Mouse (Mus musculus) E14TG2a.4 (cell line): ENCODE results near the gene Bcl7b.

Source experiments
- H3K27me3 ChIP-seq: 2 replicates; pipeline ENCODE4 v1.6.1; 2014; ENCODE audit warnings: low read length, control low read depth; ENCODE audit not compliant: insufficient read depth
- H3K36me3 ChIP-seq: 2 replicates; pipeline ENCODE4 v1.6.1; 2014; ENCODE audit warnings: low read length, control low read depth; ENCODE audit not compliant: insufficient read depth
- H3K4me1 ChIP-seq: replicated peaks from 2 replicates; pipeline ENCODE4 v1.6.1; 2014; ENCODE audit warnings: low read depth, low read length, control low read depth
- H3K4me3 ChIP-seq: replicated peaks from 2 replicates; pipeline ENCODE4 v1.5.1; 2014; ENCODE audit warnings: mild to moderate bottlenecking, low read length
- H3K9me3 ChIP-seq: 2 replicates; pipeline ENCODE4 v1.6.1; 2014; ENCODE audit warnings: low read length, control low read depth
- CTCF ChIP-seq: conservative IDR thresholded peaks from 2 replicates; pipeline ENCODE4 v1.5.1; 2014; ENCODE audit warnings: low read length
- NANOG ChIP-seq: IDR thresholded peaks from 2 replicates; pipeline ENCODE4 v1.6.1; 2014; ENCODE audit warnings: borderline replicate concordance, low read length, mixed read lengths
- POU5F1 ChIP-seq: IDR thresholded peaks from 2 replicates; pipeline ENCODE4 v1.6.1; 2014; ENCODE audit warnings: low read length, borderline replicate concordance

The Bcl7b gene

DNA sequence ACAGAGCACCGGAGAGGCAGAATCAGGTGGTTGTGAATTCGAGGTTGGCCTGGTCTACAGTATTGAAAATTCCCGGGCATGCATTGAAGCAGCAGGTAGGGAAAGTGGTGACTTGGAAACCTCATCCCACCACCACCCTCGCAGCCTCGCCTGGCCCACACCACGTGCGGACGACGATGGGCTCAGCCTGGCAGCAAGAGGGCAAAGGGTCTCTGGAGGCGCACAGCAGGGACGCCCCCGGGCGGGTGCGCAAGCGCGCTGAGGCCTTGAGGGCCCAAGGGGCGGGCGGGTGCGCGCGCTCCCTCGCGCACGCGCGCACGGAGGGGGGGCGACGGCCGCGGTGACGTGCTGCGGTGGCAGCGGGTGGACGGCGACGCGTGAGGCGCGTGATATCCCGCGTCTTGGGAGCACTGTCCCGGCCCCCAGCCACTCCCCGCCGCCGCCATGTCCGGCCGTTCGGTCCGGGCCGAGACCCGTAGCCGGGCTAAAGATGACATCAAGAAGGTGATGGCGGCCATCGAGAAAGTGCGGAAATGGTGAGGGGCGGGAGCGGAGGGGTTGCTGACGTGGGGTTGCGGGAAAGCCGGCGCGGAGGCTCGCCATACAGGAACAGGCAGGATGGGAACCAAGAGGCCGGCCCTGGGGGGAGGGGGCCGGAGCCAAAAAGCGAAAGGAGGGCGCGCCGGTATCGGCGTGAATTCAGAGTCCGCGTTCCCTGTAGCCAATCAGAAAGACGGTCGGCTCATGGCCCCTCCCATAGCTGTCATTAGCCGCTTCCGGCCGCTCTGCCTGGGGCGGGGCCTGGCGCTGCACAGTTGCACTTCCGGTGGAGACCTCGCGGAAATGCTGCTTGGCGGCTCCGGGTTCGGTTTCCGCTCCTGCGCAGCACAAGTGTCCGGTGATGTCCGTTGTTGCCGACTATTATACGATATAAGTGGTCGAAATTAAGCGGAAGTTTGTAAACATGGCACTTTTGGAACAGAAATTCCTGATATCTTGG lies at the start of gene Bcl7b:
Gene Bcl7b, plus strand, starts transcription at position 221 of the 1,000 bp plus-strand sequence.
- peak within 1 kb of the TSS; percentile 91 for H3K4me3 ChIP-seq
- no peaks in the 10 kb centered on the region for H3K27me3 ChIP-seq
- H3K36me3 ChIP-seq: peaks cover 45% of the 10 kb centered on the region
- peaks cover 67% of the 10 kb centered on the region for H3K4me1 ChIP-seq
- H3K9me3 ChIP-seq: no peaks in the 10 kb centered on the region
- TF ChIP-seq CTCF: no peak
- no peak for TF ChIP-seq NANOG
- TF ChIP-seq POU5F1: no peak

GRCm38 (mm10) chr5:135118589-135119081 lies 49.4 kb upstream of the Bcl7b start:
- 0 out of 2 replicates have a peak overlapping the region, but pooled peaks have one; percentile 29 for H3K4me3 ChIP-seq
- TF ChIP-seq POU5F1: no peak
- TF ChIP-seq NANOG: no peak
- TF ChIP-seq CTCF: peak; percentile 76
- no peaks in the 10 kb centered on the region for H3K9me3 ChIP-seq
- no peaks in the 10 kb centered on the region for H3K36me3 ChIP-seq
- H3K27me3 ChIP-seq: peaks cover 24% of the 10 kb centered on the region
- H3K4me1 ChIP-seq: peaks cover 51% of the 10 kb centered on the region

DNA sequence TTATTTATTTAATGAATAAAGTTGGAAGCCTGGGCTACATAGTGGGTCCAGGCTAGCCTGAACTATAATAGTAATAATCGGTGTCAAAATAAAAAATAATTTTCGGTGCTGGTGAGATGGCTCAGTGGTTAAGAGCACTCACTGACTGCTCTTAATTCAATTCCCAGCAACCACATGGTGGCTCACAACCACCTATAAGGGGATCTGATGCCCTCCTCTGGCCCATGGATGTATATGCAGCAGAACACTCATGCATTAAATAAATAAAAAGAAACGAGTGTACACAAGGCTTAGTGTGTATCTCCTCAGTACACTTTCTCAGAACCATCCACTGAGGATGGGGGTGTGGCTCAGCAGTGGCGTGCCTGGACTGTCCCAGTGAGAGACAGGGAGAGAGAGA lies 47.3 kb upstream of the Bcl7b start:
- no peaks in the 10 kb centered on the region for H3K36me3 ChIP-seq

GRCm38 (mm10) chr5:135126121-135126520 lies 42.0 kb upstream of the Bcl7b start:
- TF ChIP-seq CTCF: no peak
- TF ChIP-seq NANOG: no peak
- no peak for TF ChIP-seq POU5F1

More for the DNA sequence above, 47.3 kb upstream of the Bcl7b start:
- Histone ChIP-seq H3K9me3 (no peaks in the 10 kb centered on the region), H3K4me1 (peaks cover 37% of the 10 kb centered on the region), H3K4me3 (no peak overlapping the region), H3K27me3 (peaks cover 26% of the 10 kb centered on the region)
- TF ChIP-seq POU5F1: no peak
- peak; percentile 36 for TF ChIP-seq CTCF

GRCm38 (mm10) chr5:135127669-135128068 lies 40.4 kb upstream of the Bcl7b start:
- TF ChIP-seq NANOG: no peak
- Histone ChIP-seq H3K27me3 (peaks cover 23% of the 10 kb centered on the region), H3K4me1 (peaks cover 15% of the 10 kb centered on the region), H3K9me3 (no peaks in the 10 kb centered on the region), H3K36me3 (no peaks in the 10 kb centered on the region), H3K4me3 (no peak overlapping the region)

More at GRCm38 (mm10) chr5:135126121-135126520, 42.0 kb upstream of the Bcl7b start:
- H3K4me1 ChIP-seq: peaks cover 19% of the 10 kb centered on the region
- no peaks in the 10 kb centered on the region for H3K9me3 ChIP-seq
- H3K4me3 ChIP-seq: no peak overlapping the region
- no peaks in the 10 kb centered on the region for H3K36me3 ChIP-seq
- H3K27me3 ChIP-seq: peaks cover 26% of the 10 kb centered on the region

GRCm38 (mm10) chr5:135129747-135130146 lies 38.3 kb upstream of the Bcl7b start:
- Histone ChIP-seq H3K27me3 (peaks cover 28% of the 10 kb centered on the region), H3K4me1 (peaks cover 32% of the 10 kb centered on the region), H3K36me3 (no peaks in the 10 kb centered on the region), H3K9me3 (no peaks in the 10 kb centered on the region), H3K4me3 (no peak overlapping the region)
- peak; percentile 71 for TF ChIP-seq NANOG
- no peak for TF ChIP-seq CTCF
- no peak for TF ChIP-seq POU5F1

- TF ChIP-seq CTCF (no peak), POU5F1 (no peak), NANOG (no peak)
- Histone ChIP-seq H3K4me3 (peak overlapping the region; percentile 73), H3K4me1 (peaks cover 40% of the 10 kb centered on the region), H3K36me3 (no peaks in the 10 kb centered on the region), H3K9me3 (no peaks in the 10 kb centered on the region), H3K27me3 (peaks cover 39% of the 10 kb centered on the region)
These were observed 34.2 kb upstream of the Bcl7b start for GRCm38 (mm10) chr5:135133736-135134405.

DNA sequence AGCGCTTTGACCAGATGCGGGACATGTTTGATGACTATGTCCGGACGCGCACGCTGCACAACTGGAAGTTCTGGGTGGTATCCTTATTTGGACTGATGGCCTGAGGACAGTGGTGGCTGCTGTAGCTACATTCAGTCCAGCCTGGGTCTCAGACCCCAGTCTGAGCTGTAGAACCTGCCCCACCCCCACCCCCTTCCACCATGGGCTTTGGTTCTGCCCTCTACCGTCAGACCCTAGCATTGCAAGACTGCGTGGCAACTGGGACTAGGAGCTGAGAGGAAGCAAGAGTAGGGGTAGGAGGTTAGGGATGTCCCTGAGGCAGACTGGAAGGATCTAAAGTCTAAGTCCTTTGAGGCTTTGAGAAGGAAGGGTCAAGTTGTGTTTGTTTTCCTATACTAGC lies 33.5 kb upstream of the Bcl7b start:
- Histone ChIP-seq H3K4me1 (peaks cover 40% of the 10 kb centered on the region), H3K9me3 (no peaks in the 10 kb centered on the region), H3K27me3 (peaks cover 39% of the 10 kb centered on the region), H3K4me3 (peak overlapping the region; percentile 73), H3K36me3 (no peaks in the 10 kb centered on the region)
- TF ChIP-seq NANOG (no peak), CTCF (peak; percentile 88)
